In the genomic region with DNA sequence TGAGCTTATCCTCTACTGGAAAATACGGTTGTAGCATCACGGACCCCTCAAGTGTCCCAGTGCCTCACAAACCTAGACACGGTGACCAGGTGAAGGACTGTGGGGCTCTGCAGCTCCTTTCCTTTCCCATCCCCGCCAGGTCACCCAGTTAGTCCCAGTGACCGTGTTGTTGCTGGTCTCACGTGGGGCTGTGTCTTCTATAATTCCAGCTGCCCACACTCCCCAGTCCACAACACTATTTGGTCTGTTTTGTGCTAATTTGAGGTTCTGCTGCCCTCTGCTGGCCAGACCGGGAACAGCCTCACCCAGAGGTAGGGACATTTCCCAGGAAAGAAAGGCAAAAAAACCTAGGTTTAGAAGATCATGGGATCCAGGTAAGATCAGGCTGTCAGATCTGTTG, we compare ENCODE assay signal across 8 mouse cellular contexts.
DNase-seq lines count a peak whose midpoint lies in the region; ATAC-seq and TF ChIP-seq lines count a peak whose summit lies in the region.

No protein-coding gene starts in this region.

- H3K27ac ChIP-seq in liver, embryonic 12.5 days, result no peak overlapping the region
- H3K27ac ChIP-seq in gastrocnemius, adult 2 months, result no peak overlapping the region
- no peak overlapping the region for H3K27ac ChIP-seq in limb, embryonic 14.5 days (replicated peaks; ENCODE audit: low read depth, low read length)

- H3K27me3 ChIP-seq in liver, embryonic 12.5 days (replicated peaks), result no peaks in the 10 kb centered on the region
- H3K27me3 ChIP-seq in limb, embryonic 14.5 days (ENCODE audit: control insufficient read depth, insufficient read depth, low read length), result no peaks in the 10 kb centered on the region

- no peak overlapping the region for H3K4me3 ChIP-seq in liver, embryonic 12.5 days
- H3K4me3 ChIP-seq in gastrocnemius, adult 2 months, result no peak overlapping the region
- no peak overlapping the region for H3K4me3 ChIP-seq in limb, embryonic 14.5 days (replicated peaks; ENCODE audit: low read length)

- intact Hi-C loops in gastrocnemius, adult 2 months (cut with DNase I), result loop anchor here (1.0 to 2.0 kb wide), 2 partner anchors 119 to 297 kb away; partner anchors contain the start of gene Galnt2

- H3K4me2 ChIP-seq in liver, embryonic 12.5 days, result no peak overlapping the region
- H3K4me2 ChIP-seq in limb, embryonic 14.5 days (replicated peaks; ENCODE audit: low read depth, low read length, severe bottlenecking), result no peak overlapping the region

- 0 out of 2 replicates have a peak, but pooled peaks cover 3% of the 10 kb centered on the region for H3K4me1 ChIP-seq in liver, embryonic 12.5 days
- no peaks in the 10 kb centered on the region for H3K4me1 ChIP-seq in limb, embryonic 14.5 days (ENCODE audit: control insufficient read depth, insufficient read depth, low read length)

- TF ChIP-seq POLR2A in limb, embryonic 14.5 days (IDR thresholded peaks at IDR 0.05; ENCODE audit: borderline replicate concordance, extremely low read depth, insufficient read depth, insufficient read length), result no peak

- DNase-seq in liver, result peak; percentile 78
- DNase-seq in cerebellum, postnatal 14 days, result peak; percentile 95 to 96
- peak; percentile 81 for DNase-seq in gastrocnemius, adult 2 months
- peak; percentile 81 for DNase-seq in kidney, adult 9 months
- peak; percentile 37 for DNase-seq in limb, embryonic 14.5 days (ENCODE audit: low spot score)
- peak; percentile 27 to 50 for DNase-seq in spleen, postnatal 36 days (ENCODE audit: low spot score in 2 of 2)

- H3K9ac ChIP-seq in liver, embryonic 12.5 days, result no peak overlapping the region
- no peak overlapping the region for H3K9ac ChIP-seq in limb, embryonic 14.5 days (ENCODE audit: low read depth, low read length, severe bottlenecking)

- WGBS in liver, embryonic 12.5 days (ENCODE audit: insufficient replicate concordance), result 42% methylated on average over 7 of the region's 7 CpGs
- 41% methylated on average over 7 of the region's 7 CpGs for WGBS in limb, embryonic 14.5 days

- peak; percentile 98 for TF ChIP-seq CTCF in gastrocnemius, adult 2 months (IDR thresholded peaks at IDR 0.05)

- H3K36me3 ChIP-seq in liver, embryonic 12.5 days, result peaks cover 5% of the 10 kb centered on the region
- H3K36me3 ChIP-seq in limb, embryonic 14.5 days (ENCODE audit: control insufficient read depth, insufficient read depth, low read length), result 0 out of 2 replicates have a peak, but pooled peaks cover 3% of the 10 kb centered on the region

- H3K9me3 ChIP-seq in liver, embryonic 12.5 days (replicated peaks), result no peaks in the 10 kb centered on the region
- H3K9me3 ChIP-seq in limb, embryonic 14.5 days (ENCODE audit: control insufficient read depth, low read length), result no peaks in the 10 kb centered on the region

- ATAC-seq in liver, embryonic 12.5 days, result no peak
- peak; percentile 64; the same call in 1 of the 2 replicates for ATAC-seq in limb, embryonic 14.5 days (ENCODE audit: low FRiP score, low read depth)
- ATAC-seq in monocyte, adult 5-6 weeks (replicated peaks; ENCODE audit: insufficient number of reproducible peaks, low FRiP score, low TSS enrichment, poor library complexity, severe bottlenecking), result peak; percentile 52

Comparison
In these comparisons a context has a peak if more than half of its experiments do, and no peak if none do; other contexts are left out.
1. DNase-seq: peak in every context shown above with its lines; median percentile 96 in cerebellum, postnatal 14 days; 81 in gastrocnemius, adult 2 months; 81 in kidney, adult 9 months; 78 in liver; 38 in spleen, postnatal 36 days; 37 in limb, embryonic 14.5 days.